Mouse (Mus musculus) lung, postnatal 25 days (tissue): ENCODE results near the gene Susd4.

ENCODE experiments used
- DNase-seq: peaks from one replicate; pipeline ENCODE4 v3.0.0; 2022; ENCODE audit warnings: low spot score

Susd4 gene

DNA sequence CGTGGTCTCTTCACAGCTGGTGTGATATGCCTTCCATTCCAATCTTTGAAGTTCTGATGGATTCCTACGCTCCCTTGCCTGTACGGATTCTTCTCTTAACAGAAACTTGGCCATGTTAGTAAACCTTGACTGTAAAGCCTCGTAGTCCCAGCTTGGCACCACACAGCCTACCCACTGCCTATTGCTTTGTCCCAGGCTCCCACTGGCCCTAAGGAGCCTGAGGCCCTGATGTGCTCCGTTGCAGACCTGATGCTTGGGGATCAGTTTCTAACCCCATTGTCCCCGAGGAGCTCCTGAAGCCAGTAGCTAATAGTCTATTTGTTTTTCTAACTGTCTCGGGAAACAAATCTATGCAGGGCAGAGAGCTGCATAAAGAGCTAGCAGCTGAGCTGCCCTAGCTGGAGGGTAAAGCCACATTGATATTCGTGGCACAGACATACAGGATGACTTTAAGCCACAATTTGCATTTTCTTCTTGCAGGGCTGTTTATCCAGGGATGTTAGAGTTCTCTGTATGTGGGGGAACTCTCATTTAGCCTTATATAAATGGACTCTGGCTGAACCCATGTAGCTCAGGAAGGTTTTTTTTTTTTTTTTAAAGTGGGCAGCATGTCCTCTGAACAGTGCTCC, 155.2 kb downstream of the Susd4 start:
- DNase-seq = no peak

DNA sequence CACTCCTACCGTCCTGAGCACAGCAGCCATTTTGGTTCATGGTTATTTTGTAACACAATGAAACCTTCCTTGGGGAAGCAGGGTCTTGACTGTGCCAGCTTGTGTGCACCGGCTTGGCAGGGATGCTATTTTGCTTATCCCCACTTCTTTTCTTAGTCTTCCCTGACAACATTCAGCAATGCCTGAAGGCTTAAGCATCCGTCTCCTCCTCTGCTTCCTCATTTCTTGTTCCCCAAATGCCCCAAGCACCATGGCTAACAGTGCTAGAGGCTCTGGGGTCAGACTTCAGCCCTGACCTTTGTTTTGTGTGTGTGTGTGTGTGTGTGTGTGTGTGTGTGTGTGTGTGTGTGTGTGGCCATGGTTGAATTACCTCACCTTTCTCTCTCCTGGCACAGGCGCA, 159.2 kb downstream of the Susd4 start:
- no peak for DNase-seq

DNA sequence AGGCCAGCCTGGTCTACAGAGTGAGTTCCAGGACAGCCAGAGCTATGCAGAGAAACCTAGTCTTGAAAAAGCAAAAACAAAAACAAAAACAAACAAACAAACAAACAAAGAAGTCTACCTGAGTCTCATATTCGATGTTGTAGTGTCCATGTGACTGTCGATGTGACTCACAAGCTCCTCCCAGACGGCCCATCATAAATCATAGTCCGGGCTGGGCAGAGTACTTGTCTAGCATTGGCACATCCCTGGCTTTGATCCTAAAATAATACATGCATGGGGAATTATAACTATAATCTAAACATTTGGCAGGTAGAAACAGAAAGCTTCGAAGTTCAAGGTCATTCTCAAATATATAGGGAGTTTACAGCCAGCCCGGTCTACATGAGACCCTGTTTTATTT, 162.8 kb downstream of the Susd4 start:
- DNase-seq = no peak

DNA sequence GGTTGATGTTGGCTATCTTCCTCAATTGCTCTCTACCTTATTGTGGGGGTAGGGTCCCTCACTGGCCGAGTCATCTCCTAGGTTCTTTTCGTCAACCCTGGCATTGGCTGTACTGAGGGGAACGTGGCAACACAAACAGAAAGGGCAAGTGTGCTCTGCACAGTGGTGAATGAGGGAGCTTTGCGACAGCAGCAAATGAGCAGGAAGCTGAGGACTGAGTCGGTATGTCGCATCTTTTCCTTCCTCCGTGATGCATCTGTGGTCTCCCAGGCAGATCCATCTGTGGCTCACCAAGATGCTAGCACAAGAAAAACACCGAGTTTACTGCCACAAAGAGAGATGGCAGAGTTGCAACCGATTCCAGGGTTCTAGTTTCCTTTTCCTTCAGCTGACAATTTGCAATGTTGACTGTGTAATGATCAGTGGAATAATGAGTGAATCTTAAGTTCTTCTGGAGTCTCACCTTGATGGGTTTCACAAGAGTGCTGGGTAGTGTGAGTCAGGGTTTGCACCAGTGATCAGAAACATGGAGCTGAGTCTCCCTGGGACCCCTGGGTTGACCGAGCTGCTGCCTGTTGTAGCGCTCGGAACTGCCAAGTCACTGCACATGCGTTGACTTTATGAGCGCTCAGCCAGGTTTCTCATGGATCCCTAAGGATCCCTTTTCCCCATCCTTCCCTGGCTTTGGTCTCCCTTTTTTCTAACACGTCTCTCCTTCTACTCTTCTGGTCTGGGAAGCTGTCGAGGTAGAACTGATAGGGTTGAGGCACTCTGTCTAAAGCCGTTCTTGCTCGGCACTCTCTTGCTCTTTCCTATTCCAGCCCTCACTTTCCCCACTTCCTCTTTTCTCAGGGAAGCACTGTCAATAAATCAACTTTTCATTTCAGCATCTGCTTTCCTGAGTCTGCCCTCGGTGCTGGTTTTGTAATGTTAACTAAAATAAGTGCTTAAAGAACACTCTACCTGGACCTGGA, 164.5 kb downstream of the Susd4 start:
- no peak for DNase-seq

DNA sequence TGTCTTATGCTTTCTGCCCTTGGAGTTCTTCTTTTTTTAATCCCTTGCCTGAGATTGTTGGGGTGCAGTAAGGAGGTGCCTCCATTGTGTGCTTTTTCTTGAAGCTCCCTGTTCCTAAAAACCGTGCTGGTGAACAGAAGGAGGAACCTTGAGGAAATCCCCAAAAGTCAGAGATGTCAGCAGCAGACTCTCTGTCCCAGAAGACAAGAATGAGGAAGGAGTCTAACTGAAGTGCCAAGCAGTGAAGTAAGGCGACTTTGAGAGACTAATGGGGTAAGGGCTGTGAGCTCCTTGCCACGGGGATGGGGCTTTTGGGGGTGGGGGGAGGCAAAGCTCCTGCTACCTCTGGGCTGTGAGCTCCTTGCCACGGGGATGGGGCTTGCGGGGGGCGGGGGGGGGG, 171.8 kb downstream of the Susd4 start:
- DNase-seq = no peak

DNA sequence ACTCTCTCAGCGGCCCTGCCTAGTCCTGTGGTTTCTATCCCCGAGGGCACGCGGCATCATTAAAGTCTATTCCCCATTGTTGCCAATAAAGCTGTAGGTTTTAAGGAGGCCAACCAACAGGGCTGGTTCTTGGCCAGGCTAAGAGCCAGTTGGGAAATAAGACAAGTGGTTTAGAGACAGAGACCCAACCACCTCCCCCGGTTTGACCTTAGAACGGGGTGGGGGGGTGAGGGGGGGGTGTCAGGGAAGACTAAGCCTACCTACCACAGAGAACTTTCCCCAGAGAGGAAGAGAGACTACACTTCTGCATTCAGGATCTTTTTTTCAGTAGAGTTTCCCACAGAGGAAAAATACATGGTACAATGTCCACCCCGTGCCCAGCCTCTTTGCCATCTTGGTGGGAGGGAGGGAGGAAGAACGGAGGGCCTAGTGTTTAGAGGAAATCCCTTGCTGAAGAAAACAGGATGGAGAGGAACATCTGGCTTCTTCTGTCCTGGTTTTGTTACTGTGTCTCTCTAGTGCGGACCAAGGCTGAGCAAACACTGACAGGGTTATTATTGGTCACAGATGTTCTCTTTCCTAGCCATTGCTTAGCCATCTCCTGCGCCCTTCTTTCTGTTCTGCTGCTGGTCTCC, 173.9 kb downstream of the Susd4 start:
- DNase-seq = no peak

DNA sequence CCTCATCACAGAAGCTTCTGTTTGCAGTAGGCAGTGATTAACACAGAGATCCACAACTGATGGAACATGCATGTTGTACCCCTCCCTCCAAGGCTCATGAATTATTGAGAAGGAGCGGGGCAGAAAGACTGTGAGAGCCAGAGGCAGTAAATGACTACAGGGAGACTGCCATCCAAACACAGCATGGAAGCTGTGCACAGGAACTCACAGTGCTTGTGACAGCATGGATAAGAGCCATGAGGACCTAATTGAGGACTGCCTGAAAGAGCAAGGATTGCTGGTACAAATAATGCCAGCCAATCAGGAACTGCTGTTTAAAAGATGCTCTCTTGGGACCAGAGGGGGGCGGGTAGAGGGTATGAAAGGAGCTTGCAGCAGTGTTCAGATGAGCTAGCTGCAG, 178.3 kb downstream of the Susd4 start:
- DNase-seq = no peak

DNA sequence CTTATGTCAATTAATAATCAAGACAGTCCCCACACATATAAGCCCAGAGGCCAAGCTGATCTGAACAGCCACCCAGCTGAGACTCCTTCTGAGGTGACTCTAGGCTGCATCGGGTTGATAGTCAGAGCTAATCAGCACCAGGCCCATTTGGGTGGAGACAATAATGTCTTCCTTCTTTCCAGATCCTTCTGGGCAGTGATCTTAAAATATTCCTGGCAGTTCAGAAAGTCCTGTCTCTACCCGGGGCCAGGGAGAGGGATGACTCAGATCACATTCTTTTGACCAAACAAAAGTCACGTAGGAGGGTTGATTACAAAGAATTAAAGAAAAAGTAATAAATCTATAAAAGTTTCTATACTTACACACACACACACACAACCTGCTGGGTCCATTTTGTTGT, 180.3 kb downstream of the Susd4 start:
- DNase-seq = no peak

DNA sequence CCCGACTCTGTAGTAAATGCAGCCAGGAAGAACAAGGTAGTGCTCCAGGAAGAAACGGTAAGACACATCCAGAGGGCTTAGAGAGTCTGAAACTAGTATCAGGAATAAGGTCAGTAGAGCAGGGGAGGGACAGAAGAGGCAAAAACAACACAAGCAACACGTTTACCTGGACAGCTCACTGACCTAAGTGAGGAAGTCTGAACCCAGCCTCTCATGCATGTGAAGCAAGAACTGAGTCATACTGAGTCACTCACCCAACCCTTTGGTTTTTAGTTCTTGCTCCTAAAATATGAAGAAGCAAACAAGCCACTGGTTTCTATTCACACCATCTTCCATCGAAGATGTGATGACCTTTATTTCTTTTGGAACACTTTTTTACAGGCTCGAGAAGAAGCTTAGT, 181.0 kb downstream of the Susd4 start:
- no peak for DNase-seq

DNA sequence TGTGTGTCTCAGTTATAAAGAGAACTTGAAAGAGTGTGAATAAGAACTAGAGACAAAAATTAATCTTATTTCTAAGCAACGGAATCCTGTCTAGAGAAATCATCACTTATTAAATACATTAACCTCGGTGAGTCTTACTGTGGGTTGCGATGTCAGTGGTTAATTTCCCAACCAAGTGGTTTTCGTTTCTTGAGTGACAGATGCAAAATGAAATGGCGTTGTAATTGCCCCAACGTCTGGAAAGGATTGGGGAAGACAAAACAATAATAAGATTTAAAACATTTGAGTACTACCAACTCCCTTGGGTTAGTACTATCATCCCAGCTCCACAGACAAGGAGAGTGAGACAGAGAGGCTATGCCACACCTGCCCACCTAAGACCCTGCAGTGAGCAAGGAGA, 181.9 kb downstream of the Susd4 start:
- no peak for DNase-seq
